In the genomic region with DNA sequence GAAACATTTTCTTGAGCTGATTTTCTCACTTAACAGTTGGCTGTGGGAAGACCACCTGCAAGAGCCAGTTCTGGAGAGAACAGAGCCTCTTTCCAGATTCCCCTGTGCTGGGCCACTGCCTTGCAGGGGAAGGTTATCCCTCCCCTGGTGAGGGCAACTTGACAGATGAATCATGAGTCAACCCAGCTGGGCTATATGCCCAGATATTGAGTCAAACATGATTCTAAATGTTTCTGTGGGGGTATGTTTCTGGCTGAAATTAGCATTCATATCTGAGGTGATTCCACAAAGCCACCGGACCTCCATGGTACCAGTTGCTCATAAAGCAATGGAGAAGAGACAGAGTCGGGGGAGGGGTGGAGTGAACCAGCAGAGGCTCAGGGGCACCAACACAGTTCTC, we compare ENCODE assay signal across 15 mouse cellular contexts.
A peak's percentile ranks its signal among the peaks of the same experiment; 100 is the strongest.
DNase-seq lines count a peak whose midpoint lies in the region.
"Had no signal": no experiment of that assay in that cellular context is flagged by ENCODE, and none has a peak within 500 bp of the region (broad histone marks: within the 10 kb centered on the region; RNA-seq: fewer than 3 reads in every experiment).

No protein-coding gene starts in this region.

- H3K9me3 ChIP-seq in hindbrain, embryonic 10.5 days, result no peaks in the 10 kb centered on the region
- H3K9me3 ChIP-seq: embryonic facial prominence, embryonic 15.5 days; forebrain, embryonic 13.5 days; hindbrain, embryonic 15.5 days had no signal

- H3K36me3 ChIP-seq in hindbrain, embryonic 10.5 days, result no peaks in the 10 kb centered on the region
- H3K36me3 ChIP-seq: embryonic facial prominence, embryonic 15.5 days; hindbrain, embryonic 15.5 days had no signal

- 86% methylated on average over 2 of the region's 2 CpGs for WGBS in hindbrain, embryonic 10.5 days

- H3K4me3 ChIP-seq in hindbrain, embryonic 10.5 days, result no peak overlapping the region
- H3K4me3 ChIP-seq: embryonic facial prominence, embryonic 15.5 days; forebrain, embryonic 13.5 days; heart, adult 2 months; hindbrain, embryonic 15.5 days had no signal

- H3K27me3 ChIP-seq in hindbrain, embryonic 10.5 days (ENCODE audit: insufficient read depth, poor library complexity, severe bottlenecking), result no peaks in the 10 kb centered on the region
- H3K27me3 ChIP-seq: CH12.LX; embryonic facial prominence, embryonic 15.5 days; forebrain, embryonic 13.5 days; hindbrain, embryonic 15.5 days had no signal

- H3K27ac ChIP-seq in hindbrain, embryonic 10.5 days, result no peak overlapping the region
- H3K27ac ChIP-seq: embryonic facial prominence, embryonic 15.5 days; forebrain, embryonic 13.5 days; heart, adult 2 months; hindbrain, embryonic 15.5 days had no signal

- peak; percentile 25 for DNase-seq in layer of hippocampus, adult 11-12 months (ENCODE audit: low spot score)
- DNase-seq in layer of hippocampus, adult 9-10 months (ENCODE audit: low spot score), result no peak
- DNase-seq in Muller cell, postnatal 12 days (ENCODE audit: inconsistent ontology term), result peak; percentile 78
- peak; percentile 87 for DNase-seq in adrenal gland, adult 2 months
- peak; percentile 88 for DNase-seq in fibroblast of lung, adult 2 months (ENCODE audit: low read depth)
- no peak for DNase-seq in hindbrain, embryonic 10.5 days (ENCODE audit: low spot score)
- DNase-seq in thymus, postnatal 10 days (ENCODE audit: low spot score in 2 of 2), result no peak
- DNase-seq: heart, adult 2 months; heart, postnatal 14 days; lung, postnatal 14 days; right cerebral cortex, postnatal 25 days had no signal

- 0 out of 2 replicates have a peak, but pooled peaks cover 3% of the 10 kb centered on the region for H3K4me1 ChIP-seq in hindbrain, embryonic 10.5 days (replicated peaks)
- H3K4me1 ChIP-seq: embryonic facial prominence, embryonic 15.5 days had no signal

Comparison
In these comparisons a context has a peak if more than half of its experiments do, and no peak if none do; other contexts are left out.
1. DNase-seq: peak in layer of hippocampus, adult 11-12 months (single experiment), Muller cell, postnatal 12 days (single experiment), adrenal gland, adult 2 months (single experiment) and fibroblast of lung, adult 2 months (single experiment); none in layer of hippocampus, adult 9-10 months (single experiment), hindbrain, embryonic 10.5 days (single experiment) and thymus, postnatal 10 days (0 of 2).